Mouse (Mus musculus) layer of hippocampus, postnatal 36 days (tissue): ENCODE measurements at regions not wholly inside any gene's neighbourhood (a gene's known extent, or its start where the extent isn't known, plus 50 kb on each side); places are given as distances from the start of the nearest gene placed in this dataset.
"Not testable (repeated sequence)": the region's sequence is repeated elsewhere in the genome, so short reads cannot be mapped to it uniquely, and the experiment has no call there.

Experiments used
- DNase-seq, 2 experiments: peaks; one replicate each; pipeline ENCODE4 v3.0.0; 2022

DNA sequence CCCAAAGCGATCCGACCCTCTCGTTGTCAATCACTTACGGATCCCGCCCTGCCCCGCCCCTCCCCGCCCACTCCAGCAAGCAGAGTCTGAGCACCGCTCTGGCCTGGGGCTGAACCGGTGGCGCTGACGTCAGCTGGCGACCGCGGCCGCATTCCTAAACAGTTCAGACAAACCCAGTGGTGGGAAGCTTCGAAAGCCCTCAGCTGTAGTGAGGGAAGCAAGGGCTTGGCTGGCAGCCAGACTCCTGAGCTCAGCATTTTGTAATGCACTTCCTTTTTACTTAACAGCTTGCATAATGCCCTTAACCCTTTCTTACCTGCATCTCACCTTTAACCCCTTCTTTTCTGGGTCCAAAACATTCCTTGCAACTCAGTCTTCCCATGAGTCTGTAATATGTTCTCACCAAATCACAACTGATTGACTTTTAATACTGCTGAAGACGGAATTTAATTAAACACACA lies 213.0 kb upstream of the Smim15 start:
- DNase-seq, result peak; percentile 83 to 87

- DNase-seq, result no peak
These were observed 214.0 kb upstream of the Smim15 start for GRCm38 (mm10) chr13:107830281-107830680.

GRCm38 (mm10) chr13:107829861-107830260 lies 214.4 kb upstream of the Smim15 start:
- DNase-seq, result no peak

- no peak for DNase-seq
These were observed 218.6 kb upstream of the Smim15 start for GRCm38 (mm10) chr13:107825636-107826035.

GRCm38 (mm10) chr13:107823342-107823741 lies 220.9 kb upstream of the Smim15 start:
- no peak for DNase-seq

- DNase-seq, result no peak
These were observed 222.0 kb upstream of the Smim15 start for GRCm38 (mm10) chr13:107822198-107822597.

GRCm38 (mm10) chr13:107813562-107814161 lies 230.6 kb upstream of the Smim15 start:
- DNase-seq, result no peak

DNA sequence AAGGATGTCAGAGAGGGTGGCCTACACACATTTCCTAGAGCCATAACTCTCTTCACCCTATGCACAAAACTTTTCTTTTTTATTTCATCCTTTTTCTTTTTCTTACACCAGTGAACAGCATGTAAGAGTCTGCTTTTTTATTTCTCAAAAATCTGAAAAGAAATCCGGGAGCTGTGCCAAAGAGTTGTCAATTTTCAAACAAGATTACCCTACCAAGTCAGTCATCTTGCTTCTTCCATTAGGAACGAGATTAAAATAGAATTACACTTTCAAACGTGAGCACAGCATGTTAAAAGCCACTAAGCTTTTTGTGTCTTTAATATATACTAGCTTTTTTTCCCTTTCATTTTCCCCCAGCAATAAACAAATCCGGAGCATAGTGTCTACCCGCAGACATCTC lies 232.2 kb upstream of the Smim15 start:
- no peak for DNase-seq

DNA sequence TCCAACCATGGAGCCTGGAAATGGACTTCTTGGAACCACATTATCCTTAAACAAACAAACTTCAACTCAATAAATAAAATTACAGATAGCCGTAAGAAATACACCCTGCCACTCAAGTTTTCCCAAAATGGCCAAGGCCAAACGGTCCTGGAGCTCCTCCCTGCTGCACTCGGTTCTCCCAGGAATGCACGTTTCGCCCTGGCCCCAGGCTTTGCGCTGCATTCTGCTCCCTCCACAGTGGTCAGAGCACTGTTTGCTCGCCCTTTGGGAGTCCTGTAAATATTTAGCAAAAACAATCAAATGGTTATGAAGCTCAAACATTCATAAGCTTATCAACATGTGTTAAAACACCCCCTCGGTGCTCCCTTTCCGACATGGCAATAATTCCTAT lies 233.4 kb upstream of the Smim15 start:
- DNase-seq, result no peak

DNA sequence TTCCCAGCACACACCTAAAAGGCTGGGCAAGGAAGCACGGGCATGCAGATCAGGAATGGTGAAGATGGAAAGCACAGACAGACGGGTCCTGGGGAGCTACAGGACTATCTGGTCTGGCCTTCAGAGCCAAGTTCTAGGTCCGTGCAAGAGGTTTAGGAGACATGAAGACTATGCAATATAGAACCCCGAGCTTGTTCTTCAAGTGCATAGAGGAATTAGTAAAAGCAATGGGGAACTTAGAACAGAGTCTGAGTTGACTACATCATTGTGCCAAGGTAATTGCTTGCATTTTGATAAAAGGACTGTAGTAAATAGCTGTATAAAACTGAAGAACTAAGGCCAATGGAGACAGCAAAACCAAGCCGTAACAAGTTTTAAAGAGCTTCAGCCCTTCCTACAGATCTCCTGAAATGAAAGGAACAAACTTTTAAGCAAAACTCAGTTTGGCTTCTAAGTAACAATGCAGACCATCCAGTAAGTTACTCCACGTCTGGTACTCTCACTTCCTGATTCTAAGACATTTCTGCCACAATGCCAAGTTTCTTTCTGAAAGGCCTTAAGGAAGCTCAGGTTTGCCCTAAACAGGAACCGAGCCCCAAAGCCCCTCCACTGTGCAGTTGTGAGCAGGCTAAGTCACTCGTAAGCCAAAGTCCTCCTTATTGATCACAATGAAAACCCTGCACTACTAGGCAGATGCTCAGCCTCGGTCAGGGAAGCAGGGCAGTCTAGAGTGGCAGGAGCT lies 234.0 kb upstream of the Smim15 start:
- DNase-seq, result no peak

DNA sequence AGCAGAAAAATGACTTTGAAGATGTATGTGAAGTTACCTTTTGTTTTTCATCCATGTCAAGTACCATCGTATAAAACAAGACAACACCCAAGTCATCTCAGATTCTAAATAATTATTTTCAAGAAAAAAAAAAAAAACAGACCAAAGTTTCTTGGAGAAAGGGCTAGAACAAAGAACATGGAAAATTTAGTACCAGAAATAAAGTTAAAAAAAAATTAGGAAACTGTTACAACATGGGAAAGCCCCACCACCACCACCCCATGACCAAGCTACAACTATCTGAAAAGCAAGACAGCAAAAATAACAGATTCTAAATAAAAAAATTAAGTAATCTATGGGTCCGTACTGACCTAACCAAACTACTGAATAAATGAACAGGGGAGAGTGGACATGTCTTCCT lies 235.3 kb upstream of the Smim15 start:
- DNase-seq, result no peak

GRCm38 (mm10) chr13:107804418-107804817 lies 239.8 kb upstream of the Smim15 start:
- DNase-seq, result no peak

DNA sequence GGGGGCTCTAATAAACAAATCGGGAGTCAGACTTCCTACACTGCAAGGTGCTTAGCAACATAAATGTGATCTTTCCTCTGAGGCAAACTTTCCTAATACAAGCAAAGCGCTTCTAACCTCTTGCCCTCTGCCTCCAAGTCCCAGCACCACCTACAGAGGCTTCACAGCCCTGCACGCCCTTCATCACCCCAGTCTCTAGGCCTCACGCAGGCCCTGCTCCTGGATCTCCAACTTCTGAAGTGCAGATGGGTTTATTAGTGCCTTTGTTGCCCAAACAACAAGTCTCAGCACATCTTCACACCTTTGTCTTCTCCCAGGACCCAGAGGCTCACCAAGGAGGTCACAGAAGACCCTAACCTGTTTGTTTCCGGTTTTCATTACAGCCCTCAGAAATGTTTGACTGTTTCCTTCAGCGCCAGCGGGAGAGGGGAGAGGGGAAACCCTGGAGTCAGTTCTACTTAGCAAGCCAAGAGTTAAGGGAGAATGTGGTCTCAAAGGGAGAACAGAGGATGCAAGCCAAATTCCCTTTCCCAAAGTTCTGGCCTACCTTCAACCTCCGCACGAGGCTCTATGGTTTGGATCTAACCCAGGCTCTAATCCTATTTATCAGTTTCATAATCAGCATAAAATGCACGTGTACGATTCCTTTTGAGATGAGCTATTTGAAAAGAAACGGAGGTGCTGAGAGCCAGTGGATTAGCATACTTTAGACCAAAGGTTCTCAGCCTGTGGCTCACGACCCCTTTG lies 244.9 kb upstream of the Smim15 start:
- no peak for DNase-seq

- DNase-seq, result no peak
These were observed 246.1 kb upstream of the Smim15 start for GRCm38 (mm10) chr13:107798144-107798543.

DNA sequence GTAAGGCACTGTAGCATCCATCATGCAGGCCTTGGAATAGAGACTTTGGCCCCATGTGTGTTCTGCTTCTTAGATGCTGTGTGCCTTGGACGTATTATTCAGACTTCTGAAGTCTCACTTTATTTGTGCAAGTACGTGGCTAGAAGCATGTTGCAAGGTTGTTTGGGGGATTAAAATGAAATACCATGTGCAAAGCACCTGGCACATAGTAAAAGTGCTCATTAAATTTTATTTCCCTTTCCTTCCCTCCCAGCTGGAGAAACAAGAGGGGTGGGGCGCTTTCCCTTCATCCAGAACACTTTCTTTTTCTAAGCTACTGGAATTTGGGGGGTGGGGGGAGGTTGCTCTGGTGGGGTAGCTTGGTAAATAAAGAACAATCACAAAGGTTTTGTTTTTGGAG lies 248.7 kb upstream of the Smim15 start:
- no peak for DNase-seq

DNA sequence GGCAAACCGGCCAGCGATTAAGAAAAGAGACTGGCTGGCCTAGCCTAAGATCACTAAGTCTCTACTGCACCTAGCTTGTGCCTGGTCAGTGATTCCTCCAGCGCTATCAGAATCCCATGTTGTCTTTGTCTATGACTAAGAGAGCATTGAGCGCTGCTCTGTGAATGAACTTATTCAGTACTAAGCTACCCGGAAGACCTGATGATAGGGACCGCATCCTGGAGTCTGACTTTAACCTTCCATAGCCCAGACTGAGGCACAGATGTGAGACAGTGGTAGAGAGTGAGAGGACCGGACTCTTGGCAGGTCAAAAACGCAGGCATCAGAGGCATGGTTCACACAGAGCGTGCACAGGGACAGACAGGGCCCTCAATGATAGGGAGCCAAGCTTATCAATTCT lies 252.5 kb upstream of the Smim15 start:
- DNase-seq, result no peak

DNA sequence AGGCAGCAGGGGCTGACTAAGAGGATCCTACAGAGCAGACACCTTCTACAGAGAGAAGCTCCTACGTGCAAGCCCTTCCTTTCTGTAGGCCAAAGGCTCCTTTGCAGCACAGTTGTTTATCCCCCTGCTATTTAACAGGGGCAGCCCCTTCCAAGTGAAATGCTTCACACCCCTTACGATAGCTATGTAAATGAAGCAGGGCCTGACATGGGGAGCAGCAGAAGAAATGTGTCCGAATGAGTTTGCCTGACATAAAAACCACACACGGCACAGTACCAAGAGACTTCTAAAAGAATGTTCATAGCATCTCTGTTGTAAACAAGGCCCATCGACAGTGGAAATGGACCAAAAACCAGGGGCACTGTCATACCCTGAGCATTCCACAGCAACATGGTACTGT lies 259.3 kb upstream of the Smim15 start:
- no peak for DNase-seq

DNA sequence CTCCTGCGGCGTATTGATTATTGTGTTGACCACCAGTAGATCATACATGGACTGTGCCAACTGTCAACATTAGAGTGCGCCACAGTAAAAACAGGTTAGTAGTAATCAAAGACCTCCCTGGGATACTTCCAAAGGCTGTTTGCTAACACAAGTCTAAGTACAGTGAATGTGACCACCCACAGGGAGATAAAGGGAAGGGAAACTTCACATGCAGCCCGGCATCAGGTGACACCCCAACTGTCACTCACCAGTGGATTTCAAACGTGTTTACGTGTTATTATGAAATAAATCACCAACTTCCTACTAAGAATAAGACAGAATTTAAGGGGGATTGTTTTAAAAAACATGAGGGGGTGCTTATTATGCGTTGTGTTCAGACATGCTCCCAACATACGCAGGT lies 262.5 kb upstream of the Smim15 start:
- DNase-seq, result no peak

- no peak for DNase-seq
These were observed 263.0 kb upstream of the Smim15 start for GRCm38 (mm10) chr13:107781221-107781620.

GRCm38 (mm10) chr13:107779591-107779990 lies 264.7 kb upstream of the Smim15 start:
- DNase-seq, result no peak

GRCm38 (mm10) chr13:107774499-107774898 lies 269.7 kb upstream of the Smim15 start:
- not testable (repeated sequence) for DNase-seq

DNA sequence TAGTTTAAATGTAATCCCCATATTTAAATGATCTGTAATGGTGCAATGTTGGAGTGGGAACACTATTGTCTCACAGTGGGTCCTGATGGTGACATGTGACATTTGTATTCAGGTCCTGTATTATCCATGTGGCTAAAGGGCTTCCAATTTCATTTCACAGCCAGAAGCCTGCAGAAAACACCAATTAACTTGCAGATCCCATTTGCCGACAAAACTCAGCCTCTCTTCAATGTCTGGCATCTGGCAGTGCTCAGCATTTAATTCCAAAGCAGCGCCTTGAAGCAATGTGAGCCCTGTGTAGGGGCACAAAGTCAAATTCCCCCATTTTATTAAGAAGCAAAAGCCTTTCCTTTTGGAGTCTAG lies 277.0 kb upstream of the Smim15 start:
- DNase-seq, result peak in 1 of 2 experiments; percentile 30

DNA sequence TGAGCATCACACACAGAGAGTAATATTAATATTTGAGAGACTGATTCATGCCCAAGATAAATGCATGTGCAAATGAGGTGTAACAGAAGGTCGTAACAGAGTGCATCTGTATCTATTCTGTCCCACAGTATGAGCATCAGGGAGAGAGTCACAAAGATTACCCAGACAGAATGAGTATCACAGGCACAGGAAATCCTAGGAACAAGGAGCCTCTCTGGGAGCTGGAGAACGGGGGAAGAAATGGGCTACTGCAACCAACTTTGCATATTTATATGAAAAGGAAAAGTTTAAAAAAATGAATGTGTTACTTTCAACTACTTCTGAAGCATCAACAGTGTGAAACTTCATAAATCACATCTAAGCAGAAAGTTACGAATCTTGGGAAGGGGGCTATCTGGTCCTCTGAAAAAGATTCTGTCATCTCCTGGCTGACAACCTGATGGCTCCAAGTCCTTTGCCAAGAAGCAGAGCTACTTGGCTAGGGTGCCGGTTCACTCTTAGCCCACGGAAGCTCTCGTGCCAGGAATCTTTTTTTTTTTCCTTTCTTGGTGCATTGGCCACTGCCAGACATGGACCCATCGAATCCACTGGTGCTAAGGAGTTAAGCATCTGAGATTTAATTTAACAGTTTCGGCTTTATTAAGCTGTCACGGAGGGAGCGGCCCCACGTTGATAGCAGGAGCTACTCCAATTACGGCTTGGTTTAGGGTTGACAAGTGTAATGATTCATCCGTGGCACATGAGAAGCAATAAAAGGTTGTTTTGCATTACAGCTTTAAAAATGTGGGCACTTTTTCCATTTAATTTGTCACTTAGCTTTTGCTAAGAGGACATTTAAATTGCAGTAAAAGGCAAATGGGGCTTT lies 277.6 kb upstream of the Smim15 start:
- DNase-seq, result no peak
